Mouse (Mus musculus) megakaryocyte-erythroid progenitor cell, adult 5-6 weeks (primary cell): ENCODE data around the gene Gm20716. TPM values are rescaled to one million over a fixed set of nuclear protein-coding genes. Genes with fewer than 3 reads are reported as not detected.
"Not testable (repeated sequence)": the region's sequence is repeated elsewhere in the genome, so short reads cannot be mapped to it uniquely, and the experiment has no call there.

Experiments used
- ATAC-seq: replicated peaks from 2 replicates; pipeline ENCODE4 v1.8.0; 2016; ENCODE audit warnings: mild to moderate bottlenecking, inconsistent platforms; ENCODE audit not compliant: severe bottlenecking, poor library complexity, low FRiP score, low TSS enrichment
- total RNA-seq, 2 experiments: library from RNA; stranded (forward) in 1 of 2; stranded (reverse) in 1 of 2; fragments of 200-1000, 215-1000 nt in 1 of 2; fragments of >200 nt in 1 of 2; fragmentation: Nextera tagmentation in 1 of 2; gene quantifications; 2 replicates each; pipeline ENCODE4 v1.2.3; 2014 to 2017

The Gm20716 gene
- total RNA-seq, 2 experiments from 2014 or later = 35.4 to 43.2 TPM

GRCm38 (mm10) chr2:168169800-168170113 is 60.4 kb downstream of the Gm20716 start:
- ATAC-seq = peak; percentile 32; the same call in 1 of the 2 replicates

- ATAC-seq = no peak
Measured at GRCm38 (mm10) chr2:168168892-168169799, 61.0 kb downstream of the Gm20716 start.

- no peak for ATAC-seq
Measured at GRCm38 (mm10) chr2:168167781-168168180, 62.4 kb downstream of the Gm20716 start.

DNA sequence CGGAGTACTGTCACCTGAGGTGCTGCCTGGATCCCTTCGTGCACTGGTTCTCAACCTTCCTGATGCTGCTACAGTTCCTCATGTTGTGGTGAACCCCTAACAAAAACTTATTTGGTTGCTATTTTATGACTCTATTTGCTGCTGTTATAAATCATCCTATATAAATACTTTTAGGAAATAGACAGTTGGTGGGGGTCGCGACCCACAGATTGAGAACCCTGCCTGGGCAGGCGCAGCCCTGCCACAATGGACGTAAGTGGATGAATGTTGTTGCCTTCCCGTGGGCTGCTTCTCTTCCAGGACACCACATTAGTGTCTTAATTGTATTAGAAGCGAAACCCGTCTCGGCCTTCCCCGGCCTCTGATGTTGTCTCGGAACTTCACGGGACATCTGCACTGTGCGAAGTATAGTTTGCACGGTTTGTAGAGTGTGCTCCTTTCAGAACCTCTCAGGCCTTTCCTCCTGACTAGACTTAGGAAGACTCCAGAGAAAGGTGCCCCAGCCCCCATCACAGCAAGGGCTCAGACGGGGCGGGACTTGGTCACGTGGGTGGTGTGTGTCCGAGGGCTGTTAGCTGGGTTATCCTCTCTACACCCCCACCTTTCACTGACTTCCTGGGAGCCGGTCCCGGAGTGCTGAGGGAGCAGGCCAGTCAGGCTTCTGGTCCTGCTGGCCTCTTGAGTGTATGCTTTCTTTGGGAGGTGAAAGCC is 63.3 kb downstream of the Gm20716 start:
- ATAC-seq = no peak

DNA sequence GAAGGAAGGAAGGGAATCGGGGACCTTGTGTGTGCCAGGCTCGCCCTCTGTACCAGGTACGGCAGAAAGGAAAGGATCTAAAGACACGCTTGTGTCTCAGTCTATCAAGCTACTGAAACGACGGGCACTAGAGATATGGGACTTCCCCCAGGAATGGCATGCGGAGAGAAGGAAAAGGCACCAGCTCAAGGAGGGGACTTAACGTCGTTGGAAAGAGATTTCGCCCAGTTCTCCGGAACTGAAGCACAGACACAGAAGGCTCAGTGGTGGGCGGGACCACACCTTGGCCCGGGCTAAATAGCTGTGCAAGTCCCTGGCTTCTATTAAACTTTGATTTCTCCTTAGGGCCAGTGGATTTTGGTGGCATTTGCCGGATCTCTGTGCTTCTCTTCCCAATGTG is 68.2 kb downstream of the Gm20716 start:
- no peak for ATAC-seq

DNA sequence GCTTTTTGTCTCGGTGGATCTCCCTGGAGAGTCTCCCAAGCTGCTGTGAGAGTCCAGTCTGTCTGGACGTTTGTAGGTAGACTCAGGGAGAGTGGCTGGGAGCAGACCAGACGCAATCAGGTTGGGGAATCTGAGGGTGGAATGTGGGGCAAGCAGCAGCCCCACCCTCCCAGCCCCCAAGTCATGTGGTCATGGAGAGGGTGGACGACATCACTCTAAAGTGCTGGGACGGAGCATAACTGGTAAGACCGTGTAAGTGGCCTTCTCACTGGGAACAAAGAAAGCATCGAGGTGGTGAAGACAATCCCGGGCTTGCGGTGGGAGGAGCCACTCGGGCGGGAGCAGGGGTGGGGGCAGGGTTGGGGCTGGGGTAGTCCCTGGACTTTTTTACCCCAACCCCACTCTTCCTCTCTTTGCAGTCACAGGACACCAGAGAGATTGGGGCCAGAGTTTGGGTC is 68.6 kb downstream of the Gm20716 start:
- ATAC-seq = no peak

DNA sequence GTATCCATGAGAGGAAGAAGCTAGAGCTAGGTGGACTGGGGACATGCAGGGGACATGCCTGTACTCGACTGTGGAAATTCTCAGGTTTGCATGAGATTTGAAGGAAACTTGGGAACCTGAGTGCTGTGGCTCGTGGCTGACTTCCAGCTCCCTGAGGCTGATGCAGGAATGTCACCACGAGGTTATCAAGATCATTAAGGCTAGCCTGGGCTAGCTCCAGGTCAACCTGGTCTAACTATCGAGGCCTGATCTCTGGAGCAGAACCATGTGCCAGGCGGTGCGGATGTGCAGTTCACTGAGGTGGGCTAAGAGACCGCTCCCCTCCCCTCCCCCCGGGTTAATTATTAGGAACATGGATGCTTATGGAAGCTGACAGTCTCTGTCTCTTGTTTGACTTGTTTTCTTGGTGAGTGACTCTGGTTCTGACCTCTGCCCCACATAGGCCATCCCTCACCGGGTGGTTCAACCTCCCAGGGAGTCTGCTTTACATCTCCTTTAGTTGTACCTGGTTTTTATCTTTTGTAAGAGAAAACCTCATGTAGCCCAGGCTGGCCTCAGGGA is 69.7 kb downstream of the Gm20716 start:
- no peak for ATAC-seq

DNA sequence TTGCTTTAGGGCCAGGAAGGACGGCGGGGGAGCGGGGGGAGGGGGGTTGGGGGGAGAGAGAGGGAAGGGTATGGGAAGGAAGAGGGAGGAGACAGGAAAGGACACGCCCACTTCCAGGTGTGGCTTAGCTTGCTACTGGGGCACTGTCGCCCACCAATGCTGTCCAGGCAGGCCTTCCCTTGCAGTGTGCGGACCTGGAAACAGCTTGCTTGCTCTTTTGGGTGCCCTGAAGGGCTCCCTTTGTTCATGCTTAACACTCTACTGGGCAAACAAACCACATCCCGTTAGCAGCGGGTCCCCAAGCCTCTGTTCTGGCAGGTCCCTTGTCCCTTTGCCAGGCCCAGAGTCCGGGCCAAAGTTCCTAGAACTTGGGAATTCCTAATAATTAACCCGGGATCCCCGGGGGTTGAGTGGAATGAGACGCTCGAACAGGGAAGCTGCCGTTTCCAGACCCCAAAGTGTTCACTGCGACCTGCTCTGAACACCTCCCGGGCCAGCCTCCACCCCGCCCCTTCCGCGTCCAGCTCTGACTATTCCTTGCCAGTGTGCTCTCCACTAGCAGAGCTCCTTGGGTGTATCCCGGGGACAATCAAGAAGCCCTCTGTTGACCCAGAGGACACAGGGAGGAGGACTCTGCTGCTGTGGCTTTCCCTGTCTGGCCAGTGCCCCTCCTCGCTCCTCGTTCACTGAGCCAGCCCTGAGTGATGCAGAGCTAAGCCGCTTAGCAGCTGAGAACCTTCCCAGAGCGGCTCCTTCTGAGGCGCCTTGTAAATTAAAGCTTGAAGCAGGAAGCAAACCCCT is 71.1 kb downstream of the Gm20716 start:
- no peak for ATAC-seq

DNA sequence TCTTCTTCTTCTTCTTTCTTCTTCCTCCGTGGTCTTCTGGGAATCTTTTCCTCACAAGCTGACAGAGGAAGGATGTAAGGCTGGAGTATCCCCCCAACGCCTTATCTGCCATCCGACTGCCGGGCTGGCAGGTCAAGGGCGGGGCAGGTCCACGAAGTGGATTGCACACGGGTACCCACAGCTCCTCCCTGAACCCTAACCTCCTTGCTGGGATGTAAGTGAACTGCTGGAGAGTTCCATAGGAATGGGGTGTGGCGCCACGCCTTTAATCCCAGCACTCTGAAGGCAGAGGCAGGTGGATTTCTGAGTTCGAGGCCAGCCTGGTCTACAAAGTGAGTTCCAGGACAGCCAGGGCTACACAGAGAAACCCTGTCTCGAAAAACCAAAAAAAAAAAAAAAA is 72.2 kb downstream of the Gm20716 start:
- ATAC-seq = not testable (repeated sequence)

DNA sequence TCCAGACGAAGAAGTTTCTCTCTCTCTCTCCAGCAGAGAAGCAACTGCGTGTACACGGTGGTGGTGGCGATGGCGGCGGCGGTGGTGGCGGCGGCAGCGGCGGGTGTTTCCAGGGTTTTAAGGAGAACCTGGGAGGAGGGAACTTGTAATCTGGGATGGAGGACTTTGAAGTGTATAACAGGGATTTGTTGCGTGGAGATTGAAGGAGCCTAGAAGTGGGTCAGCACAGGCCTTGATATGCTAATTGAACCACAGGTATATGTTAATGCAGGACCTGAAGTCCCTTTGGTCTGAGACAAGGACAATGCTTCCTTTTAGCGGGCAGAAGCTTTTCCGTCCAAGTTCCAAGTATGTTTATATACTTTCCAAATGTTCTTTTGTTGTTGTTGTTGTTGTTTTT is 73.8 kb downstream of the Gm20716 start:
- ATAC-seq = no peak

GRCm38 (mm10) chr2:168155666-168156065 is 74.5 kb downstream of the Gm20716 start:
- no peak for ATAC-seq

GRCm38 (mm10) chr2:168154090-168154881 is 75.9 kb downstream of the Gm20716 start:
- peak; percentile 98 for ATAC-seq

DNA sequence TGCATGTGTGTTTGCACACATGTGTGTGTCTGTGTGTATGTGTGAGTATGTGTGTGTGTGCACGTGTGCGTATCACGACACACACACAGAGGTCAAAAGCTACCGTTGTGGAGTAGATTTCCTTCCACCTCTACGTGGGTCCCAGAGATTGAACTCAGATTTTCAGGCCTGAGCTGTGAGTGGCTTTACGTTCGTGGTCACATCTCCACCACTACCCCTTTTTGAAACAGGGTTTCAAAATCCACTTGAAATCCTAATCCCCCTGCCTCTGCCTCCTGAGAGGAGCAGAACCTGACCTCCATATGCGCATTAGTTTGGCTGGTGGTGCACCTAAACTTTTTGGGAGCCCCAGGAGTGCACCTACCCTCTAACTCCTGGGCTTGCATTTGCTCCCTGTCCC is 80.9 kb downstream of the Gm20716 start:
- no peak for ATAC-seq

- ATAC-seq = no peak
Measured at GRCm38 (mm10) chr2:168147722-168148432, 82.3 kb downstream of the Gm20716 start.

- no peak for ATAC-seq
Measured at GRCm38 (mm10) chr2:168145437-168145836, 84.7 kb downstream of the Gm20716 start.

GRCm38 (mm10) chr2:168143794-168144193 is 86.4 kb downstream of the Gm20716 start:
- no peak for ATAC-seq

DNA sequence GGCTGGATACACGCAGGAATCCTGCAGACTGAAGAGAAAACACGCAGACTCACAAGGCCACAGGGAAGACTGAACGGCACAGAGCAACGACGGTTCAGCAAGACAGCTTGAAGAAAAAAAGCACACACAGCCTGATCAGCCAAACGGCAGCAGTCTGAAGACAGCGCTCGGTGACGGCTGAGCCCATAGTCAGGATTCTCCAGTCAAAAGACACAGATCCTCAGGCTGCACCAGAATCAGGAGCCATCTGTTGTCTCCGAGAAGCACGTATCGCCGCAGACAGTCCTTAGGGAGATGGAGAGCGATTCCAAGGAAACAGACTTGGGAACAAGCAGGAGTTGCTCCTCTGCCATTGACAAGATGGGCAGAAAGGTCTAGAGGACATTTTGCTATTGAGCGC is 93.0 kb downstream of the Gm20716 start:
- no peak for ATAC-seq
